Mouse (Mus musculus) left cerebral cortex, postnatal 25 days (tissue): ENCODE data around the gene Sgms1. TPM values are rescaled to one million over a fixed set of nuclear protein-coding genes. Genes with fewer than 3 reads are reported as not detected.

Source experiments
- DNase-seq, 2 experiments: peaks; one replicate each; pipeline ENCODE4 v3.0.0; 2022; ENCODE audit warnings: low spot score in 2 of 2, mixed read lengths in 1 of 2
- intact Hi-C: fragments of 180-260 bp; cut with DNase I; formaldehyde crosslinking; loops from one replicate; pipeline ENCODE4 v1.15.1; 2025
- total RNA-seq, 2 experiments: library from RNA; stranded (reverse); gene quantifications; 2 replicates each; pipeline ENCODE4 v1.2.3; 2021

Sgms1 gene
- total RNA-seq: 10 to 100 TPM; 44.2 to 53.5 TPM

- peak; percentile 91 for DNase-seq
- intact Hi-C loops: loop anchor here (2.0 to 5.0 kb wide), 4 partner anchors 47 to 218 kb away; partner anchors contain the start of gene Minpp1
Measured at GRCm38 (mm10) chr19:32389001-32389871, at the start of gene Sgms1. TSS of gene Sgms1 (minus strand) at chr19:32389714.

- DNase-seq: no peak
- intact Hi-C loops: no loop called here
Measured at GRCm38 (mm10) chr19:32425856-32426255, 36.3 kb upstream of the Sgms1 start.

GRCm38 (mm10) chr19:32424706-32425105 is 35.2 kb upstream of the Sgms1 start:
- no peak for DNase-seq
- intact Hi-C loops: no loop called here

GRCm38 (mm10) chr19:32419069-32419468 is 29.6 kb upstream of the Sgms1 start:
- peak in 1 of 2 experiments; percentile 28 for DNase-seq
- intact Hi-C loops: no loop called here

- no peak for DNase-seq
- intact Hi-C loops: no loop called here
Measured at GRCm38 (mm10) chr19:32416692-32417317, 27.3 kb upstream of the Sgms1 start.

GRCm38 (mm10) chr19:32409603-32410360 is 20.3 kb upstream of the Sgms1 start:
- intact Hi-C loops: no loop called here
- no peak for DNase-seq

GRCm38 (mm10) chr19:32406717-32407116 is 17.2 kb upstream of the Sgms1 start:
- no peak for DNase-seq
- intact Hi-C loops: no loop called here

GRCm38 (mm10) chr19:32404386-32404785 is 14.9 kb upstream of the Sgms1 start:
- no peak for DNase-seq
- intact Hi-C loops: no loop called here

- intact Hi-C loops: no loop called here
- DNase-seq: no peak
Measured at GRCm38 (mm10) chr19:32403834-32404233, 14.3 kb upstream of the Sgms1 start.

- DNase-seq: no peak
- intact Hi-C loops: no loop called here
Measured at GRCm38 (mm10) chr19:32398491-32398890, 9.0 kb upstream of the Sgms1 start.

GRCm38 (mm10) chr19:32396303-32396702 is 6.8 kb upstream of the Sgms1 start:
- no peak for DNase-seq
- intact Hi-C loops: no loop called here

GRCm38 (mm10) chr19:32394825-32395224 is 5.3 kb upstream of the Sgms1 start:
- peak in 1 of 2 experiments; percentile 21 for DNase-seq
- intact Hi-C loops: no loop called here

- intact Hi-C loops: no loop called here
- DNase-seq: no peak
Measured at GRCm38 (mm10) chr19:32393758-32394450, 4.4 kb upstream of the Sgms1 start.

GRCm38 (mm10) chr19:32393092-32393745 is 3.7 kb upstream of the Sgms1 start:
- intact Hi-C loops: no loop called here
- DNase-seq: no peak

GRCm38 (mm10) chr19:32391441-32391840 is 1.9 kb upstream of the Sgms1 start:
- intact Hi-C loops: no loop called here
- no peak for DNase-seq

GRCm38 (mm10) chr19:32390116-32390515 is 602 bp upstream of the Sgms1 start:
- DNase-seq: no peak
- intact Hi-C loops: no loop called here

- intact Hi-C loops: loop anchor here (2.0 to 5.0 kb wide), 4 partner anchors 46 to 218 kb away; partner anchors contain the start of gene Minpp1
- peak; percentile 94 to 96 for DNase-seq
Measured at GRCm38 (mm10) chr19:32388191-32388921, 1.2 kb downstream of the Sgms1 start.
